Mouse (Mus musculus): ENCODE measurements around the gene Zmiz2. TPM values are rescaled to one million over a fixed set of nuclear protein-coding genes. Genes with fewer than 3 reads are reported as not detected.
"Not testable (repeated sequence)": the region's sequence is repeated elsewhere in the genome, so short reads cannot be mapped to it uniquely, and the experiment has no call there.

Zmiz2 gene
- total and polyA plus RNA-seq, 3 experiments = 12.3 to 90.3 (median 35.5) TPM

- H3K9ac ChIP-seq (ENCODE audit: control insufficient read depth, low read depth, low read length, poor library complexity, severe bottlenecking); H3K27me3 ChIP-seq (ENCODE audit: control insufficient read depth in 1 of 2, insufficient read depth in 2 of 2, low read length in 2 of 2); H3K4me1 ChIP-seq (ENCODE audit: control insufficient read depth in 1 of 2, insufficient read depth in 2 of 2, low read length in 2 of 2); DNase-seq (ENCODE audit: low read depth, low spot score); H3K9me3 ChIP-seq (replicated peaks; ENCODE audit: insufficient read depth, low read length); H3K4me3 ChIP-seq (ENCODE audit: control insufficient read depth in 1 of 2, insufficient read depth in 1 of 2, low read depth in 2 of 2, low read length in 2 of 2); H3K79me2 ChIP-seq (ENCODE audit: control insufficient read depth, insufficient read depth, low read length, poor library complexity); H3K27ac ChIP-seq (ENCODE audit: control insufficient read depth, low read depth, low read length); H3K36me3 ChIP-seq (ENCODE audit: control insufficient read depth in 1 of 2, insufficient read depth in 2 of 2, low read length in 2 of 2): not testable (repeated sequence)
- peak; percentile 56; the same call in 1 of the 2 replicates for TF ChIP-seq MYB (IDR thresholded peaks at IDR 0.05; ENCODE audit: low read depth, low read length)
Observed at GRCm38 (mm10) chr11:6448155-6448554, 59.3 kb downstream of the Zmiz2 start.

Other genes with a start within 250 kb of the Zmiz2 start
- 0.33 and 0.46 TPM in 2 replicates for gene A730071L15Rik, start 189.0 kb upstream of the Zmiz2 start, total RNA-seq (2012; rRNA removed)
- gene A730071L15Rik, start 189.0 kb upstream of the Zmiz2 start, polyA plus RNA-seq (2012; ENCODE audit: insufficient read depth in 1 of 2, insufficient read length in 2 of 2, low read depth in 1 of 2, low replicate concordance in 2 of 2, missing spikeins in 1 of 2) = under 1 TPM in 1 of 2 experiments, not detected in 1; 0.13 TPM
- 29.8 and 33.3 TPM in 2 replicates for gene Nudcd3, start 188.7 kb upstream of the Zmiz2 start, total RNA-seq (2012; rRNA removed)
- 10 to 100 TPM in 1 of 2 experiments, not detected in 1; 50.5 TPM for gene Nudcd3, start 188.7 kb upstream of the Zmiz2 start, polyA plus RNA-seq (2012; ENCODE audit: insufficient read depth in 1 of 2, insufficient read length in 2 of 2, low read depth in 1 of 2, low replicate concordance in 2 of 2, missing spikeins in 1 of 2)
- not detected in 2 replicates for gene Npc1l1, start 158.9 kb upstream of the Zmiz2 start, total RNA-seq (2012; rRNA removed)
- under 1 TPM in 1 of 2 experiments, not detected in 1; 0.10 TPM for gene Npc1l1, start 158.9 kb upstream of the Zmiz2 start, polyA plus RNA-seq (2012; ENCODE audit: insufficient read depth in 1 of 2, insufficient read length in 2 of 2, low read depth in 1 of 2, low replicate concordance in 2 of 2, missing spikeins in 1 of 2)
- 178 and 201 TPM in 2 replicates for gene Ddx56, start 121.3 kb upstream of the Zmiz2 start, total RNA-seq (2012; rRNA removed)
- 100 to 1,000 TPM in 1 of 2 experiments, not detected in 1; 138 TPM for gene Ddx56, start 121.3 kb upstream of the Zmiz2 start, polyA plus RNA-seq (2012; ENCODE audit: insufficient read depth in 1 of 2, insufficient read length in 2 of 2, low read depth in 1 of 2, low replicate concordance in 2 of 2, missing spikeins in 1 of 2)
- gene Tmed4, start 114.2 kb upstream of the Zmiz2 start, total RNA-seq (2012; rRNA removed) = 47.8 and 60.9 TPM in 2 replicates
- 10 to 100 TPM in 1 of 2 experiments, not detected in 1; 66.5 TPM for gene Tmed4, start 114.2 kb upstream of the Zmiz2 start, polyA plus RNA-seq (2012; ENCODE audit: insufficient read depth in 1 of 2, insufficient read length in 2 of 2, low read depth in 1 of 2, low replicate concordance in 2 of 2, missing spikeins in 1 of 2)
- gene Ogdh, start 97.4 kb upstream of the Zmiz2 start, total RNA-seq (2012; rRNA removed) = 91.8 and 93.7 TPM in 2 replicates
- gene Ogdh, start 97.4 kb upstream of the Zmiz2 start, polyA plus RNA-seq (2012; ENCODE audit: insufficient read depth in 1 of 2, insufficient read length in 2 of 2, low read depth in 1 of 2, low replicate concordance in 2 of 2, missing spikeins in 1 of 2) = 100 to 1,000 TPM in 1 of 2 experiments, 10 to 100 TPM in 1; 94.9 to 118 TPM
- gene Ppia, start 26.4 kb downstream of the Zmiz2 start, total RNA-seq (2012; rRNA removed) = 7,288 and 8,303 TPM in 2 replicates
- gene Ppia, start 26.4 kb downstream of the Zmiz2 start, polyA plus RNA-seq (2012; ENCODE audit: insufficient read depth in 1 of 2, insufficient read length in 2 of 2, low read depth in 1 of 2, low replicate concordance in 2 of 2, missing spikeins in 1 of 2) = 1,000 to 10,000 TPM in 1 of 2 experiments, not detected in 1; 3,662 TPM
- gene H2afv, start 55.4 kb downstream of the Zmiz2 start, total RNA-seq (2012; rRNA removed) = 70.6 and 97.2 TPM in 2 replicates
- 100 to 1,000 TPM in 1 of 2 experiments, not detected in 1; 159 TPM for gene H2afv, start 55.4 kb downstream of the Zmiz2 start, polyA plus RNA-seq (2012; ENCODE audit: insufficient read depth in 1 of 2, insufficient read length in 2 of 2, low read depth in 1 of 2, low replicate concordance in 2 of 2, missing spikeins in 1 of 2)
- 29.3 and 33.9 TPM in 2 replicates for gene Purb, start 86.8 kb downstream of the Zmiz2 start, total RNA-seq (2012; rRNA removed)
- 10 to 100 TPM; 23.1 to 32.7 TPM for gene Purb, start 86.8 kb downstream of the Zmiz2 start, polyA plus RNA-seq (2012; ENCODE audit: insufficient read depth in 1 of 2, insufficient read length in 2 of 2, low read depth in 1 of 2, low replicate concordance in 2 of 2, missing spikeins in 1 of 2)
- 19.4 and 22.8 TPM in 2 replicates for gene Myo1g, start 131.9 kb downstream of the Zmiz2 start, total RNA-seq (2012; rRNA removed)
- gene Myo1g, start 131.9 kb downstream of the Zmiz2 start, polyA plus RNA-seq (2012; ENCODE audit: insufficient read depth in 1 of 2, insufficient read length in 2 of 2, low read depth in 1 of 2, low replicate concordance in 2 of 2, missing spikeins in 1 of 2) = 10 to 100 TPM in 1 of 2 experiments, not detected in 1; 33.3 TPM
- gene Ccm2, start 157.8 kb downstream of the Zmiz2 start, total RNA-seq (2012; rRNA removed) = 65.2 and 66.4 TPM in 2 replicates
- 10 to 100 TPM in 1 of 2 experiments, not detected in 1; 49.2 TPM for gene Ccm2, start 157.8 kb downstream of the Zmiz2 start, polyA plus RNA-seq (2012; ENCODE audit: insufficient read depth in 1 of 2, insufficient read length in 2 of 2, low read depth in 1 of 2, low replicate concordance in 2 of 2, missing spikeins in 1 of 2)
- gene Nacad, start 217.0 kb downstream of the Zmiz2 start, total RNA-seq (2012; rRNA removed) = 0.10 and 0.12 TPM in 2 replicates
- under 1 TPM in 1 of 2 experiments, not detected in 1; 0.32 TPM for gene Nacad, start 217.0 kb downstream of the Zmiz2 start, polyA plus RNA-seq (2012; ENCODE audit: insufficient read depth in 1 of 2, insufficient read length in 2 of 2, low read depth in 1 of 2, low replicate concordance in 2 of 2, missing spikeins in 1 of 2)
- 191 and 192 TPM in 2 replicates for gene Tbrg4, start 237.0 kb downstream of the Zmiz2 start, total RNA-seq (2012; rRNA removed)
- gene Tbrg4, start 237.0 kb downstream of the Zmiz2 start, polyA plus RNA-seq (2012; ENCODE audit: insufficient read depth in 1 of 2, insufficient read length in 2 of 2, low read depth in 1 of 2, low replicate concordance in 2 of 2, missing spikeins in 1 of 2) = 100 to 1,000 TPM; 278 to 756 TPM
- not detected in 2 replicates for gene Wap, start 249.6 kb downstream of the Zmiz2 start, total RNA-seq (2012; rRNA removed)
- gene Wap, start 249.6 kb downstream of the Zmiz2 start, polyA plus RNA-seq (2012; ENCODE audit: insufficient read depth in 1 of 2, insufficient read length in 2 of 2, low read depth in 1 of 2, low replicate concordance in 2 of 2, missing spikeins in 1 of 2) = not detected

Measured in MEL (cell line).